16 mouse cellular contexts compared by ENCODE assay signal in the genomic region with DNA sequence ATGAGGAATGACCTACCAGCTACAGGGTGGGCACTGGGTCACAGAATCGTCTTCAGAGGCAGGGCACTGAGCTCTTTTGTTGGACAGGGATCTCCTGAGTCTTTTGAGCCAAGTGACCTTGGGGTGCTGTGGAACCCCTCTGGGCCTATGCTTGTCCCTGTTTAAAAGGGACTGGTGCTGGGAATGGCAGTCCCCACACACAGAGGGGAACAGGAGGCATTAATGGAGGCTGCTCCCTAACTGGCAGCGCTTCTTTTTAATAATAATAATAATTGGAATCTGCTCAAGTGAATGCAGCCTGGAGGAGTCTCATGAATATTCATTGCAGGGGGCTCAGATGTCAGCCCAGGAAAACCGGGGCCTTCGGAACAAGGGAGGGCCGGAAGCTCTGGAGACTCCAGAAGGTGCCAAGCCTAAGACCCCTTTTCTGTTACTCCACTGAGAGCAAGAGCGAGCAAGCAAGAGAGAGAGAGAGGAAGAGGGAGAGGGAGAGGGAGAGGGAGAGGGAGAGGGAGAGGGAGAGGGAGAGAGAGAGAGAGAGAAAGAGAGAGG.
DNase-seq lines count a peak whose midpoint lies in the region; ATAC-seq and TF ChIP-seq lines count a peak whose summit lies in the region.
"Had no signal": no experiment of that assay in that cellular context is flagged by ENCODE, and none has a peak within 500 bp of the region (broad histone marks: within the 10 kb centered on the region; RNA-seq: fewer than 3 reads in every experiment).

No protein-coding gene starts in this region.

- peak; percentile 12 for ATAC-seq in forebrain, postnatal 0 days
- ATAC-seq: intestine, embryonic 15.5 days had no signal

- no peak for DNase-seq in layer of hippocampus, adult 2 months (ENCODE audit: low spot score in 2 of 2)
- no peak for DNase-seq in layer of hippocampus, postnatal 36 days
- no peak for DNase-seq in forebrain, postnatal 0 days
- DNase-seq in midbrain, embryonic 10.5 days (ENCODE audit: low spot score), result no peak
- no peak for DNase-seq in gastrocnemius, postnatal 25 days
- DNase-seq in heart, postnatal 4 days, result no peak
- no peak for DNase-seq in T-cell, adult 2 months (ENCODE audit: low spot score)
- DNase-seq: adrenal gland, adult 8-10 months; cerebellum, adult 18-20 months; gastrocnemius, postnatal 10 days; lung, adult 18-20 months; lung, postnatal 36 days had no signal

- no peak for TF ChIP-seq CTCF in layer of hippocampus, adult 2 months (conservative IDR thresholded peaks at IDR 0.05)
- no peak for TF ChIP-seq CTCF in forebrain, postnatal 0 days (IDR thresholded peaks at IDR 0.05; ENCODE audit: low read depth)

- no peaks in the 10 kb centered on the region for H3K27me3 ChIP-seq in forebrain, postnatal 0 days (ENCODE audit: insufficient read depth, low read length)
- H3K27me3 ChIP-seq in midbrain, embryonic 10.5 days (ENCODE audit: low read depth, poor library complexity, severe bottlenecking), result no peaks in the 10 kb centered on the region
- H3K27me3 ChIP-seq: CH12.LX; embryonic facial prominence, embryonic 15.5 days; intestine, embryonic 15.5 days had no signal

- peaks cover 10% of the 10 kb centered on the region; the same call in 1 of the 2 replicates for H3K4me1 ChIP-seq in forebrain, postnatal 0 days (ENCODE audit: insufficient read depth)
- peaks cover 33% of the 10 kb centered on the region for H3K4me1 ChIP-seq in midbrain, embryonic 10.5 days
- H3K4me1 ChIP-seq: embryonic facial prominence, embryonic 15.5 days; intestine, embryonic 15.5 days had no signal

- H3K9me3 ChIP-seq in forebrain, postnatal 0 days (ENCODE audit: low read length), result no peaks in the 10 kb centered on the region
- H3K9me3 ChIP-seq in midbrain, embryonic 10.5 days (replicated peaks), result 0 out of 2 replicates have a peak, but pooled peaks cover 4% of the 10 kb centered on the region
- H3K9me3 ChIP-seq: embryonic facial prominence, embryonic 15.5 days; intestine, embryonic 15.5 days had no signal

- 11% methylated on average over 5 of the region's 6 CpGs for WGBS in forebrain, postnatal 0 days
- WGBS in midbrain, embryonic 10.5 days, result 29% methylated on average over 6 of the region's 6 CpGs

- H3K27ac ChIP-seq in layer of hippocampus, adult 2 months, result peak overlapping the region; percentile 86; the same call in 1 of the 2 replicates
- no peak overlapping the region for H3K27ac ChIP-seq in forebrain, postnatal 0 days (ENCODE audit: low read depth, low read length)
- H3K27ac ChIP-seq in midbrain, embryonic 10.5 days (replicated peaks), result peak overlapping the region; percentile 2
- H3K27ac ChIP-seq: embryonic facial prominence, embryonic 15.5 days; intestine, embryonic 15.5 days; stomach, postnatal 0 days had no signal

- H3K36me3 ChIP-seq in forebrain, postnatal 0 days (ENCODE audit: insufficient read depth), result no peaks in the 10 kb centered on the region
- H3K36me3 ChIP-seq in midbrain, embryonic 10.5 days, result no peaks in the 10 kb centered on the region
- H3K36me3 ChIP-seq: embryonic facial prominence, embryonic 15.5 days; intestine, embryonic 15.5 days had no signal

- H3K9ac ChIP-seq in forebrain, postnatal 0 days, result no peak overlapping the region
- H3K9ac ChIP-seq: embryonic facial prominence, embryonic 15.5 days; intestine, embryonic 15.5 days had no signal

- H3K4me2 ChIP-seq in forebrain, postnatal 0 days (ENCODE audit: low read depth), result no peak overlapping the region
- H3K4me2 ChIP-seq: embryonic facial prominence, embryonic 15.5 days; intestine, embryonic 15.5 days had no signal

- no peak overlapping the region for H3K4me3 ChIP-seq in layer of hippocampus, adult 2 months
- H3K4me3 ChIP-seq in forebrain, postnatal 0 days (ENCODE audit: low read depth, low read length), result no peak overlapping the region
- H3K4me3 ChIP-seq in midbrain, embryonic 10.5 days, result no peak overlapping the region
- H3K4me3 ChIP-seq: embryonic facial prominence, embryonic 15.5 days; intestine, embryonic 15.5 days had no signal
